In the genomic region with DNA sequence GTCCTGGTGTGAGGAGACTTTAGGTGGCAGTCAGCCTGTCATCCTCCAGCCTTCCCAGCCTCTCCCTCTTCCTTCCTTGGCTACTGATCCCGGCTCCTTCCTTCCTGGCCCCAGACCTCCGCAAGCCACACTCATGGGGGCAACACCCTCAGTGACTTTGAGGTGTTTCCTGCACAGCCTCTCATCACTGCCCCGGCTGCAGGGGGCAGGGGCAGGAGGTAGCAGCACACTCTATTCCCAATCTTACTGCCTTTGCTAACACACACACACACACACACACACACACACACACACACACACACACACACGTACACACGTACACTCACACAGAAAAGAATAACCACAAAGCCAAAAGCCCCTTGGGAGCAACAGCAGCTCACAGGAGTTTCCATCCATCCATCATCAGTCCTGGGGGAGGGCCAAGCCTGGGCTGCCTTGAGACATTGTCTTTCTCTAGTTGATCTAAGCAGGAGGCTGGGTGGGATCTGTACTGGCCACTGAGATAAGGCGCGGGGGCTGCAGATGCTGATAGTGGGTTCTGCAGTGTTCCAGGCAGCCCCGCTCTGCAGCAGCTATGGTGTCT, we compare ENCODE assay signal across 8 mouse cellular contexts. TPM values are rescaled to one million over a fixed set of nuclear protein-coding genes. Genes with fewer than 3 reads are reported as not detected.
DNase-seq lines count a peak whose midpoint lies in the region; ATAC-seq lines count a peak whose summit lies in the region.

No protein-coding gene starts in this region.

- WGBS in kidney, embryonic 16.5 days: 53% methylated on average over 8 of the region's 8 CpGs
- 47% methylated on average over 8 of the region's 8 CpGs for WGBS in midbrain, embryonic 16.5 days

- peaks cover 96% of the 10 kb centered on the region for H3K4me1 ChIP-seq in megakaryocyte, embryonic 14.5 days
- H3K4me1 ChIP-seq in kidney, embryonic 16.5 days (ENCODE audit: insufficient read depth, low read length): peaks cover 53% of the 10 kb centered on the region
- H3K4me1 ChIP-seq in midbrain, embryonic 16.5 days (ENCODE audit: control insufficient read depth, insufficient read depth, low read length): peaks cover 23% of the 10 kb centered on the region

- peaks cover 17% of the 10 kb centered on the region for H3K27me3 ChIP-seq in megakaryocyte, embryonic 14.5 days (replicated peaks)
- peaks cover 2% of the 10 kb centered on the region; the same call in 1 of the 2 replicates for H3K27me3 ChIP-seq in kidney, embryonic 16.5 days (ENCODE audit: insufficient read depth, low read length)
- H3K27me3 ChIP-seq in midbrain, embryonic 16.5 days (ENCODE audit: control insufficient read depth, insufficient read depth, low read depth, low read length): peaks cover 28% of the 10 kb centered on the region

- peak overlapping the region; percentile 85 for H3K27ac ChIP-seq in kidney, embryonic 16.5 days (ENCODE audit: low read length)
- peak overlapping the region; percentile 78 for H3K27ac ChIP-seq in midbrain, embryonic 16.5 days (ENCODE audit: low read length)

- no peak for ATAC-seq in megakaryocyte, adult 5-6 weeks (ENCODE audit: poor library complexity, severe bottlenecking)
- ATAC-seq in erythroid progenitor cell, adult 5-6 weeks (replicated peaks; ENCODE audit: low FRiP score, poor library complexity, severe bottlenecking): peak; percentile 74
- ATAC-seq in kidney, embryonic 16.5 days (ENCODE audit: low FRiP score, low TSS enrichment): no peak
- ATAC-seq in midbrain, embryonic 16.5 days: peak; percentile 27

- no peak for DNase-seq in cerebellum, adult 9-10 months
- no peak for DNase-seq in retina, postnatal 1 day
- DNase-seq in retina, embryonic 14.5 days (ENCODE audit: low spot score): no peak

- H3K9me3 ChIP-seq in megakaryocyte, embryonic 14.5 days: 0 out of 2 replicates have a peak, but pooled peaks cover under 1% of the 10 kb centered on the region
- no peaks in the 10 kb centered on the region for H3K9me3 ChIP-seq in kidney, embryonic 16.5 days (ENCODE audit: low read length)
- no peaks in the 10 kb centered on the region for H3K9me3 ChIP-seq in midbrain, embryonic 16.5 days (replicated peaks; ENCODE audit: control insufficient read depth, low read length, poor library complexity, severe bottlenecking)

- peaks cover 35% of the 10 kb centered on the region for H3K36me3 ChIP-seq in megakaryocyte, embryonic 14.5 days (replicated peaks; ENCODE audit: low read length)
- no peaks in the 10 kb centered on the region for H3K36me3 ChIP-seq in kidney, embryonic 16.5 days (ENCODE audit: insufficient read depth, low read length)
- no peaks in the 10 kb centered on the region for H3K36me3 ChIP-seq in midbrain, embryonic 16.5 days (ENCODE audit: control insufficient read depth, insufficient read depth, low read length)

- no peak overlapping the region for H3K9ac ChIP-seq in kidney, embryonic 16.5 days (replicated peaks; ENCODE audit: low read length)
- H3K9ac ChIP-seq in midbrain, embryonic 16.5 days (ENCODE audit: low read depth, low read length): peak overlapping the region; percentile 1; the same call in 1 of the 2 replicates

- H3K4me3 ChIP-seq in megakaryocyte, embryonic 14.5 days (replicated peaks): peak overlapping the region; percentile 75
- no peak overlapping the region for H3K4me3 ChIP-seq in kidney, embryonic 16.5 days (ENCODE audit: low read length)
- H3K4me3 ChIP-seq in midbrain, embryonic 16.5 days (ENCODE audit: low read depth, low read length): no peak overlapping the region

- H3K4me2 ChIP-seq in kidney, embryonic 16.5 days (replicated peaks; ENCODE audit: low read depth, low read length): no peak overlapping the region
- peak overlapping the region; percentile 37; the same call in 1 of the 2 replicates for H3K4me2 ChIP-seq in midbrain, embryonic 16.5 days (ENCODE audit: low read length)

RNA-seq across cellular contexts. Expression of gene Tnfaip2, which starts 7.4 kb away (rescaled TPM):
- 1.1 and 11.3 TPM in 2 replicates for polyA plus RNA-seq in megakaryocyte, embryonic 14.5 days (2012; ENCODE audit: insufficient read depth, low replicate concordance)
- 42.7 and 43.7 TPM in 2 replicates for total RNA-seq in megakaryocyte, adult 5-6 weeks (2015)
- total RNA-seq in megakaryocyte, adult 5-6 weeks (2017): 81.0 and 109 TPM in 2 replicates
- 75.7 and 109 TPM in 2 replicates for total RNA-seq in erythroid progenitor cell, adult 5-6 weeks (2015; ENCODE audit: low replicate concordance)
- 238 and 415 TPM in 2 replicates for total RNA-seq in erythroid progenitor cell, adult 5-6 weeks (2017; ENCODE audit: low replicate concordance)
- polyA plus RNA-seq in kidney, embryonic 16.5 days (2015; fragmentation: Nextera tagmentation; extraction: Ambion mirVana): 21.7 and 24.3 TPM in 2 replicates
- 0.31 and 0.79 TPM in 2 replicates for polyA plus RNA-seq in midbrain, embryonic 16.5 days (2015; fragmentation: Nextera tagmentation; extraction: Ambion mirVana)

RNA-seq across cellular contexts. Expression of gene Exoc3l4, which starts 18.0 kb away (rescaled TPM):
- 38.6 and 61.4 TPM in 2 replicates for polyA plus RNA-seq in megakaryocyte, embryonic 14.5 days (2012; ENCODE audit: insufficient read depth, low replicate concordance)
- total RNA-seq in megakaryocyte, adult 5-6 weeks (2015): 0.39 and 1.1 TPM in 2 replicates
- total RNA-seq in megakaryocyte, adult 5-6 weeks (2017): 0.29 TPM in 1 of 2 replicates, not detected in the other
- 2.2 TPM in 1 of 2 replicates, not detected in the other for total RNA-seq in erythroid progenitor cell, adult 5-6 weeks (2015; ENCODE audit: low replicate concordance)
- not detected in 2 replicates for total RNA-seq in erythroid progenitor cell, adult 5-6 weeks (2017; ENCODE audit: low replicate concordance)
- polyA plus RNA-seq in kidney, embryonic 16.5 days (2015; fragmentation: Nextera tagmentation; extraction: Ambion mirVana): 19.4 and 19.9 TPM in 2 replicates
- 2.0 and 2.1 TPM in 2 replicates for polyA plus RNA-seq in midbrain, embryonic 16.5 days (2015; fragmentation: Nextera tagmentation; extraction: Ambion mirVana)

RNA-seq across cellular contexts. Expression of gene Lbhd2, which starts 28.2 kb away (rescaled TPM):
- not detected in 2 replicates for polyA plus RNA-seq in megakaryocyte, embryonic 14.5 days (2012; ENCODE audit: insufficient read depth, low replicate concordance)
- total RNA-seq in megakaryocyte, adult 5-6 weeks (2015): not detected in 2 replicates
- total RNA-seq in megakaryocyte, adult 5-6 weeks (2017): not detected in 2 replicates
- not detected in 2 replicates for total RNA-seq in erythroid progenitor cell, adult 5-6 weeks (2015; ENCODE audit: low replicate concordance)
- total RNA-seq in erythroid progenitor cell, adult 5-6 weeks (2017; ENCODE audit: low replicate concordance): not detected in 2 replicates
- polyA plus RNA-seq in kidney, embryonic 16.5 days (2015; fragmentation: Nextera tagmentation; extraction: Ambion mirVana): 4.6 and 5.5 TPM in 2 replicates
- 4.9 and 7.0 TPM in 2 replicates for polyA plus RNA-seq in midbrain, embryonic 16.5 days (2015; fragmentation: Nextera tagmentation; extraction: Ambion mirVana)

RNA-seq across cellular contexts. Expression of gene Gm266, which starts 50.8 kb away (rescaled TPM):
- 0.22 TPM in 1 of 2 replicates, not detected in the other for polyA plus RNA-seq in megakaryocyte, embryonic 14.5 days (2012; ENCODE audit: insufficient read depth, low replicate concordance)
- total RNA-seq in megakaryocyte, adult 5-6 weeks (2015): not detected in 2 replicates
- not detected in 2 replicates for total RNA-seq in megakaryocyte, adult 5-6 weeks (2017)
- 1.8 TPM in 1 of 2 replicates, not detected in the other for total RNA-seq in erythroid progenitor cell, adult 5-6 weeks (2015; ENCODE audit: low replicate concordance)
- not detected in 2 replicates for total RNA-seq in erythroid progenitor cell, adult 5-6 weeks (2017; ENCODE audit: low replicate concordance)
- 78.6 and 84.8 TPM in 2 replicates for polyA plus RNA-seq in kidney, embryonic 16.5 days (2015; fragmentation: Nextera tagmentation; extraction: Ambion mirVana)
- polyA plus RNA-seq in midbrain, embryonic 16.5 days (2015; fragmentation: Nextera tagmentation; extraction: Ambion mirVana): 1.0 and 3.1 TPM in 2 replicates

RNA-seq across cellular contexts. Expression of gene Cdc42bpb, which starts 57.3 kb away (rescaled TPM):
- polyA plus RNA-seq in megakaryocyte, embryonic 14.5 days (2012; ENCODE audit: insufficient read depth, low replicate concordance): 113 and 131 TPM in 2 replicates
- total RNA-seq in megakaryocyte, adult 5-6 weeks (2015): 22.0 and 24.6 TPM in 2 replicates
- total RNA-seq in megakaryocyte, adult 5-6 weeks (2017): 12.4 and 14.2 TPM in 2 replicates
- total RNA-seq in erythroid progenitor cell, adult 5-6 weeks (2015; ENCODE audit: low replicate concordance): 0.42 and 9.7 TPM in 2 replicates
- 0.64 and 9.7 TPM in 2 replicates for total RNA-seq in erythroid progenitor cell, adult 5-6 weeks (2017; ENCODE audit: low replicate concordance)
- polyA plus RNA-seq in kidney, embryonic 16.5 days (2015; fragmentation: Nextera tagmentation; extraction: Ambion mirVana): 40.6 and 45.2 TPM in 2 replicates
- polyA plus RNA-seq in midbrain, embryonic 16.5 days (2015; fragmentation: Nextera tagmentation; extraction: Ambion mirVana): 39.9 and 40.2 TPM in 2 replicates

Comparison
In these comparisons a context has a peak if more than half of its experiments do, and no peak if none do; other contexts are left out.
1. ATAC-seq: peak in erythroid progenitor cell, adult 5-6 weeks (single experiment) and midbrain, embryonic 16.5 days (single experiment); none in megakaryocyte, adult 5-6 weeks (single experiment) and kidney, embryonic 16.5 days (single experiment).